Mouse (Mus musculus): ENCODE results near the gene Trim71. TPM values are rescaled to one million over a fixed set of nuclear protein-coding genes. Genes with fewer than 3 reads are reported as not detected.

Gene Trim71
- polyA plus RNA-seq (2014; fragmentation: Nextera tagmentation; extraction: Ambion mirVana) = 1.6 and 2.2 TPM in 2 replicates

GRCm38 (mm10) chr9:114563761-114564606, at the start of gene Trim71:
Trim71 (minus strand) TSS chr9:114564369.
- H3K4me1 ChIP-seq (ENCODE audit: control insufficient read depth, insufficient read depth, low read length) = peaks cover 29% of the 10 kb centered on the region
- peak within 1 kb of the TSS; percentile 74 for H3K4me3 ChIP-seq (ENCODE audit: low read depth, low read length)
- no peaks in the 10 kb centered on the region for H3K36me3 ChIP-seq (ENCODE audit: control insufficient read depth, insufficient read depth, low read length)
- H3K27ac ChIP-seq (ENCODE audit: low read depth, low read length) = peak within 1 kb of the TSS; percentile 81
- H3K4me2 ChIP-seq = peak within 1 kb of the TSS; percentile 92
- DNase-seq (ENCODE audit: low spot score, missing footprints) (peak; percentile 98), ATAC-seq (ENCODE audit: low FRiP score) (peak; percentile 78)
- under 1% methylated on average over 90 of the region's 91 CpGs for WGBS
- no peaks in the 10 kb centered on the region for H3K9me3 ChIP-seq (ENCODE audit: control insufficient read depth, low read length)
- no peaks in the 10 kb centered on the region for H3K27me3 ChIP-seq (ENCODE audit: control insufficient read depth, insufficient read depth, low read length)
- peak within 1 kb of the TSS; percentile 72 for H3K9ac ChIP-seq (ENCODE audit: low read length)

GRCm38 (mm10) chr9:114613026-114613425, 48.9 kb upstream of the Trim71 start:
- DNase-seq (ENCODE audit: low spot score, missing footprints) (no peak), ATAC-seq (ENCODE audit: low FRiP score) (no peak)
- no peak overlapping the region for H3K4me2 ChIP-seq
- WGBS = 98% methylated on average over 4 of the region's 4 CpGs
- H3K4me3 ChIP-seq (ENCODE audit: low read depth, low read length) = no peak overlapping the region
- no peaks in the 10 kb centered on the region for H3K4me1 ChIP-seq (ENCODE audit: control insufficient read depth, insufficient read depth, low read length)
- H3K36me3 ChIP-seq (ENCODE audit: control insufficient read depth, insufficient read depth, low read length) = peaks cover 16% of the 10 kb centered on the region
- no peaks in the 10 kb centered on the region for H3K9me3 ChIP-seq (ENCODE audit: control insufficient read depth, low read length)
- H3K27ac ChIP-seq (ENCODE audit: low read depth, low read length) = no peak overlapping the region
- no peak overlapping the region for H3K9ac ChIP-seq (ENCODE audit: low read length)
- no peaks in the 10 kb centered on the region for H3K27me3 ChIP-seq (ENCODE audit: control insufficient read depth, insufficient read depth, low read length)

- no peak overlapping the region for H3K4me2 ChIP-seq
- no peaks in the 10 kb centered on the region for H3K9me3 ChIP-seq (ENCODE audit: control insufficient read depth, low read length)
- 84% methylated on average over 4 of the region's 4 CpGs for WGBS
- no peak overlapping the region for H3K9ac ChIP-seq (ENCODE audit: low read length)
- ATAC-seq (ENCODE audit: low FRiP score) = no peak
- H3K36me3 ChIP-seq (ENCODE audit: control insufficient read depth, insufficient read depth, low read length) = peaks cover 16% of the 10 kb centered on the region
- no peak overlapping the region for H3K27ac ChIP-seq (ENCODE audit: low read depth, low read length)
- DNase-seq (ENCODE audit: low spot score, missing footprints) = no peak
- H3K4me1 ChIP-seq (ENCODE audit: control insufficient read depth, insufficient read depth, low read length) = no peaks in the 10 kb centered on the region
- no peaks in the 10 kb centered on the region for H3K27me3 ChIP-seq (ENCODE audit: control insufficient read depth, insufficient read depth, low read length)
- H3K4me3 ChIP-seq (ENCODE audit: low read depth, low read length) = no peak overlapping the region
Measured at GRCm38 (mm10) chr9:114612566-114612965, 48.4 kb upstream of the Trim71 start.

GRCm38 (mm10) chr9:114610266-114610665, 46.1 kb upstream of the Trim71 start:
- ATAC-seq (ENCODE audit: low FRiP score) = no peak
- peaks cover 16% of the 10 kb centered on the region for H3K36me3 ChIP-seq (ENCODE audit: control insufficient read depth, insufficient read depth, low read length)
- no peak overlapping the region for H3K4me3 ChIP-seq (ENCODE audit: low read depth, low read length)
- no peak overlapping the region for H3K9ac ChIP-seq (ENCODE audit: low read length)
- H3K27ac ChIP-seq (ENCODE audit: low read depth, low read length) = no peak overlapping the region
- H3K9me3 ChIP-seq (ENCODE audit: control insufficient read depth, low read length) = no peaks in the 10 kb centered on the region
- H3K27me3 ChIP-seq (ENCODE audit: control insufficient read depth, insufficient read depth, low read length) = no peaks in the 10 kb centered on the region
- 96% methylated on average over 3 of the region's 3 CpGs for WGBS
- H3K4me1 ChIP-seq (ENCODE audit: control insufficient read depth, insufficient read depth, low read length) = no peaks in the 10 kb centered on the region
- H3K4me2 ChIP-seq = no peak overlapping the region
- DNase-seq (ENCODE audit: low spot score, missing footprints) = no peak

GRCm38 (mm10) chr9:114603876-114604540, 39.8 kb upstream of the Trim71 start:
- 56% methylated on average over 12 of the region's 12 CpGs for WGBS
- no peaks in the 10 kb centered on the region for H3K9me3 ChIP-seq (ENCODE audit: control insufficient read depth, low read length)
- H3K36me3 ChIP-seq (ENCODE audit: control insufficient read depth, insufficient read depth, low read length) = peaks cover 9% of the 10 kb centered on the region
- H3K4me2 ChIP-seq = no peak overlapping the region
- ATAC-seq (ENCODE audit: low FRiP score) = no peak
- no peak overlapping the region for H3K9ac ChIP-seq (ENCODE audit: low read length)
- H3K4me1 ChIP-seq (ENCODE audit: control insufficient read depth, insufficient read depth, low read length) = peaks cover 2% of the 10 kb centered on the region; the same call in 1 of the 2 replicates
- H3K27me3 ChIP-seq (ENCODE audit: control insufficient read depth, insufficient read depth, low read length) = no peaks in the 10 kb centered on the region
- H3K4me3 ChIP-seq (ENCODE audit: low read depth, low read length) = no peak overlapping the region
- peak; percentile 90 for DNase-seq (ENCODE audit: low spot score, missing footprints)
- no peak overlapping the region for H3K27ac ChIP-seq (ENCODE audit: low read depth, low read length)

- DNase-seq (ENCODE audit: low spot score, missing footprints) = no peak
- Histone ChIP-seq H3K4me1 (ENCODE audit: control insufficient read depth, insufficient read depth, low read length) (peaks cover 2% of the 10 kb centered on the region; the same call in 1 of the 2 replicates), H3K9ac (ENCODE audit: low read length) (no peak overlapping the region), H3K4me3 (ENCODE audit: low read depth, low read length) (no peak overlapping the region), H3K9me3 (ENCODE audit: control insufficient read depth, low read length) (no peaks in the 10 kb centered on the region), H3K36me3 (ENCODE audit: control insufficient read depth, insufficient read depth, low read length) (peaks cover 12% of the 10 kb centered on the region), H3K4me2 (no peak overlapping the region), H3K27ac (ENCODE audit: low read depth, low read length) (no peak overlapping the region), H3K27me3 (ENCODE audit: control insufficient read depth, insufficient read depth, low read length) (no peaks in the 10 kb centered on the region)
- 72% methylated on average over 1 of the region's 1 CpGs for WGBS
- ATAC-seq (ENCODE audit: low FRiP score) = no peak
Measured at GRCm38 (mm10) chr9:114601096-114601495, 36.9 kb upstream of the Trim71 start.

GRCm38 (mm10) chr9:114585017-114585345, 20.8 kb upstream of the Trim71 start:
- peaks cover 12% of the 10 kb centered on the region for H3K4me1 ChIP-seq (ENCODE audit: control insufficient read depth, insufficient read depth, low read length)
- H3K27me3 ChIP-seq (ENCODE audit: control insufficient read depth, insufficient read depth, low read length) = no peaks in the 10 kb centered on the region
- WGBS = 32% methylated on average over 5 of the region's 5 CpGs
- peaks cover 5% of the 10 kb centered on the region; the same call in 1 of the 2 replicates for H3K36me3 ChIP-seq (ENCODE audit: control insufficient read depth, insufficient read depth, low read length)
- ATAC-seq (ENCODE audit: low FRiP score) (no peak), DNase-seq (ENCODE audit: low spot score, missing footprints) (no peak)
- H3K9ac ChIP-seq (ENCODE audit: low read length) = no peak overlapping the region
- H3K4me2 ChIP-seq = peak overlapping the region; percentile 47; the same call in 1 of the 2 replicates
- no peak overlapping the region for H3K27ac ChIP-seq (ENCODE audit: low read depth, low read length)
- no peaks in the 10 kb centered on the region for H3K9me3 ChIP-seq (ENCODE audit: control insufficient read depth, low read length)
- no peak overlapping the region for H3K4me3 ChIP-seq (ENCODE audit: low read depth, low read length)

GRCm38 (mm10) chr9:114584183-114585016, 20.2 kb upstream of the Trim71 start:
- H3K4me1 ChIP-seq (ENCODE audit: control insufficient read depth, insufficient read depth, low read length) = peaks cover 12% of the 10 kb centered on the region
- ATAC-seq (ENCODE audit: low FRiP score) (peak; percentile 92), DNase-seq (ENCODE audit: low spot score, missing footprints) (peak; percentile 97)
- H3K27ac ChIP-seq (ENCODE audit: low read depth, low read length) = peak overlapping the region; percentile 82
- peak overlapping the region; percentile 47 for H3K4me2 ChIP-seq
- peak overlapping the region; percentile 22 for H3K4me3 ChIP-seq (ENCODE audit: low read depth, low read length)
- WGBS = under 1% methylated on average over 31 of the region's 31 CpGs
- H3K9me3 ChIP-seq (ENCODE audit: control insufficient read depth, low read length) = no peaks in the 10 kb centered on the region
- no peaks in the 10 kb centered on the region for H3K27me3 ChIP-seq (ENCODE audit: control insufficient read depth, insufficient read depth, low read length)
- peaks cover 5% of the 10 kb centered on the region; the same call in 1 of the 2 replicates for H3K36me3 ChIP-seq (ENCODE audit: control insufficient read depth, insufficient read depth, low read length)
- H3K9ac ChIP-seq (ENCODE audit: low read length) = peak overlapping the region; percentile 46; the same call in 1 of the 2 replicates
